Mouse (Mus musculus): Measurements from ENCODE around the gene Flot2.

The Flot2 gene

DNA sequence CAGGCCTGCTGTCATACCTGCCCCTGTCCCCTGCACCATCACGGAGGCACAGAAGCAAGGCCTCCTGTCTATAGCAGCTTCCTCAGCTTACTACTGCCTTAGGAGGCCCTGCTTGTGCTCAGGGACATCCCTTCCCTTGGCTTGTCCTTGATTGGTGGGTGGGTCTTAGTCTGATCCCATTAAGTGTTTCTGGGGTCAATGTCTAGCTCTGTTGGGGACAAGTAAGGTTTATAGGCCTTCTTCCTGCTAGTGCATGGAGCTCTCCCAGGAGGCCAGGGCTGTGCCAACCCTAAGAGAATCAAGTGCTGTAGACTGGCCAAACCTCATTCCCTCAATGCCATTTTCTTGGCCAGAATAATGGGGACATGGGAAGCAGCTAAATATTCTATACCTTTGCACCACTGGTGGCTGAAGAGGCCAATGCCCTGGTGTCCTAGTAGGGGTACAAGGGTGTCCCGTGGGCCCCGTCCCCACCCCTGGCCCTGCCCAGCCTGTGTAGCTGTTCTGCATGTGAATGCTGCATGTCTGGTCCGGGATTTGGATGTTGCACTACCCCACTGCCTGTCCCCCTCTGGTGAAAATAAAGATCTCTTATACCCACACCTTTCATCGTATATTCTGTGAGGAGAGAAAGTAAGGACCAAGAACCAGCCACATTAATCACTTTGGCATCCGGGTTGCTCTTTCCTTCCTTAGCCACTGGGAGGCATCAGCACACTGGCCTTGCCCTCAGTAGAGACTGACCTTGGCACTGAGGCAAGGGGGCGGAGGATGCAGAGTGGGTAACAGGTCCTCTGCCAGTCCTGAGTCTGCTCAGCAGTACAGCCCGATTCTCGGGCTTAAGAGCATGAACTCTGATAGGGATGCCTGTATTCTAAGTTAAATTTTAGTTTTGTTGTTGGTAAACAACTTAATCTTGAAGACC lies 22.4 kb downstream of the Flot2 start:
- DNase-seq (ENCODE audit: low read depth, low spot score): peak; percentile 43

DNA sequence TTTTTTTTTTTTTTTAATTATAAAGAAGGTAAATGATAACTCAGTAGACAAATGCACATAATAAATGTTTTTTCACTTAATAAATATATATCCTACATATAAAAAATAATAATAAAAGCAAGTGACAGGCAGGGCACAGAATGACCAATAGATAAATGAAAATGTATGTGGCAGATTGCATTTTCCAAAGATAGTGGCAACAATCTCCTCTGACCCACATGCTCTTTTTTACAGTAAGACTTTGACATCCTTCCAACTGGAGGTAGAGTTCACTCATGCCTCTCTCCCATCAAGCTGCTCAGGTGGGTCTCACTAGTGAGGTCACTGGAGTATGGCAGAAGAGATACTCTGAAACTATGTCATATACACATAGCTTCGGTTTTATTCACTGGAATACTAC lies 24.8 kb downstream of the Flot2 start:
- DNase-seq (ENCODE audit: low read depth, low spot score): no peak

- no peak for DNase-seq (ENCODE audit: low read depth, low spot score)
Measured at GRCm38 (mm10) chr11:78065906-78066305, 28.2 kb downstream of the Flot2 start.

DNA sequence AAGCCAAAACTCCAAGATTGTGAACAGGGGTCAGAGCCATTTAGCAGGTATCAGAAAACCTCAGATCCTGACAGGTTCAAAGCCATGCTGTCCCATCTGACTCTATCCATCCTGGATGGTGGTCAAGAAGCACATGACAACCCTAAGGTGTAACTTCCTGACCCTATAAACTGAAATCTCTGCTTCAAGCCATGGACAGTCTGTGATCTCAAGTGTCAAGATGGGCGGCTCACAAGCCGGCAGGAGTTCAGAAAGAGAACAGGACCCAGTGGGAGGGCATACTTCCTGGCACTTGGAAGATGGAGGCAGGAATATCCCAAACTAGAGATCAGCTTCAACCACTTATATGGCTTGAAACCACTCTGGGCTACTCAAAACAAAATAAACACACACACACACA lies 28.9 kb downstream of the Flot2 start:
- DNase-seq (ENCODE audit: low read depth, low spot score): no peak

DNA sequence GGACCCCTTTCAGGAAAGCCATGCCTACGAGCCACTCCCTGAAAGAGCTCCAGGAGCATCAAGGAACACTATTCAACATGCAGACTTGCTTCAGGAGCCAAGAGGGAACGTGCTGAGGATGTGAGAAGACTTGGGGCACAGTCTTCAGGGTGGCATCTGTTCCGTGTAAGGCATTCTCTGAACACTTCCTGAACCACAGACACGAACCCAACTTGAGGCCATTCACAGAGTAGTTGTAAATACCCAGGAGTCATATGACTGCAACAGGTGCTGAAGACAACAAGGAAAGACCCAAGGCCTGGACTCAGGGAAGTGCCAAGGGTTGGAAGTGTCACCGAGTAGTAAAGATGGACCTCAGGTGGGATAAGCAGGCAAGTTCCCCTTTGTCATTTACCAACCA lies 29.8 kb downstream of the Flot2 start:
- no peak for DNase-seq (ENCODE audit: low read depth, low spot score)

- no peak for DNase-seq (ENCODE audit: low read depth, low spot score)
Measured at GRCm38 (mm10) chr11:78069130-78069529, 31.4 kb downstream of the Flot2 start.

GRCm38 (mm10) chr11:78069646-78070045 lies 31.9 kb downstream of the Flot2 start:
- DNase-seq (ENCODE audit: low read depth, low spot score): no peak

DNA sequence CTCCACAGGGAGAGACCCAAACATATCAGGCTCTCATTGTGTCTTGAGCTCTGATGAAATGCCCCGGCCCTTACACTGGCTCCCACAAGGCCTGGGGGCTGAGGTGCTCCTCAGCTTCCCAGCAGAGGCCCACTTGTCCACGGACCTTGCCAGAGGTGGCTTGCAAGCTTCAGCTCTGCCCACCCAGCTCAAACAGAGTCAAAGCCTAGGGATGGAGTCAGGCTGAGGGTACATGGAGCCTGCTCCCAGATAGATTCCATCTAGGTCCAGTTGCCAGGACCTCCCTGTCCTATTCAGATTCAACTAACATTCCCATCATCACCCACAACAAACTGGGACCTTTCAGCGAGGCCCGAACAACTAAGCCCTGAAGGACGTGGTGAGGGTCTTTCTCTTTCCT lies 34.2 kb downstream of the Flot2 start:
- no peak for DNase-seq (ENCODE audit: low read depth, low spot score)

DNA sequence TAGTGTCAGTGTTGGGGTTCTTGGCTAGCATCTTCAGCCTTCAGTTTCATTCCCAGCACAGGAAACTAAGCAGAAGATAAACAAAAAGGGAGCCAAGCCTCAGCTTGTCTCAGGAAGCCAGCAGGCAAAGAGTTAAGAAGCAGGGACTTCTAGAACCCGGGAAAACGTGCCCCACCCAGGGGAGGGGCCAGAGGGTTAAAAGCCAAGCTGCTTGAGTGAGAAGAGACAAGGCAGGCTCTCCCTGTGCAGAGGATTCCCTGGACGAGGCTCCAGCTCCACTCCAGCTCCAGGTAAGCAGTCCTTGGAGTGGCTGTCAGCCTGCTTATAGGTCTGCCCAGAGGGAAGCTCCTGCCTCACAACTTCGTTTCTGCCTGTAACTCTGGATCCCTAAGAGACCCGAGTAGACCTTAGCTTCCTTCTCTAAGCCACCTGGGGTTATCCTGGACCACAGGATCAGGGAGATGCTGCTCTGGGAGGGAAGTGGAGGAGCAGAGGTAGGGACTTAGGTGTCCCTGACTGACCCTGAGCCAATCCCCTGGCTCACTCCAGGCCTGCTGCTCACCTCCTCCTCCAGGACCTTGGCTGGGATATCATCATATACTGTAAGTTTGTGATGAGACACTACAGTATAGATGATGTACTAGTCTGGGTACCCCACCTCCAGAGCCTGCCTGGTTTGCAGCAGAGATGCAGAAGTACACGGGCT lies 34.8 kb downstream of the Flot2 start:
- no peak for DNase-seq (ENCODE audit: low read depth, low spot score)

DNA sequence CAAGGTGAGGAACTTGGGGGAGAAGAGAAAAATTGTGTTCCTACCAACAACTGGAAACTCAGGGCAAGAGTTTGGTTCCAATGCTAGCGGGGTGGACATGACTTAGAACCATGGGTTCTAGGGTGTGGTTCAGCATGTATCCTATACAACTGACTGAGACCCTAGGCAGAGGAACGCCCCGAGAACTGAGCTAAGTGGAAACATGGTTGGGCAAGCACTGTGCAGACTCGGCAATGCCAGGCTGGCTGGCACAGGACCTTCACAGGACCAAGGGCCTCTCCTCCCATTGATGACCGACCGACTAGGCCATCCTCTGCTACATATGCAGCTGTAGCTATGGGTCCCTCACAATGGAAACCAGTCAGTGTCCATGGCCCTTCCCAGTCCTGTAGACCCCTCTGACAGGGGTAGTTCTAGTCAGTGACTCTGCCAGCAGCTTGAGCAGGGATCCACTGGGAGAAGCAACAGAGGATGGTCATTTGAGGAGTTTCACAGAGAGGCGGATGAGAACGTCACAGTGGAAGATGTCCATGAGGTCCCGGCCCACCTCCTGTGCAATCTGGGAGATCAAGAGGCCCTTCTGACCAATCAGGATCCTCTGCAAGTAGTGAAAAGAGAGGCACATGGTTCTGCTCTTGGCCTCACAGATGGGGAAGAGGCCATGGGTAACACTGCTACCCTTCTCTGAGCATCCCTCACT lies 36.0 kb downstream of the Flot2 start:
- no peak for DNase-seq (ENCODE audit: low read depth, low spot score)

GRCm38 (mm10) chr11:78074277-78074652 lies 36.5 kb downstream of the Flot2 start:
- no peak for DNase-seq (ENCODE audit: low read depth, low spot score)

- no peak for DNase-seq (ENCODE audit: low read depth, low spot score)
Measured at GRCm38 (mm10) chr11:78074666-78075065, 36.9 kb downstream of the Flot2 start.

- DNase-seq (ENCODE audit: low read depth, low spot score): peak; percentile 86
Measured at GRCm38 (mm10) chr11:78079961-78080921, 42.5 kb downstream of the Flot2 start, which contains the start of gene Eral1. TSS of gene Eral1 (minus strand) at chr11:78080383.

GRCm38 (mm10) chr11:78083595-78083994 lies 45.9 kb downstream of the Flot2 start:
- DNase-seq (ENCODE audit: low read depth, low spot score): no peak

DNA sequence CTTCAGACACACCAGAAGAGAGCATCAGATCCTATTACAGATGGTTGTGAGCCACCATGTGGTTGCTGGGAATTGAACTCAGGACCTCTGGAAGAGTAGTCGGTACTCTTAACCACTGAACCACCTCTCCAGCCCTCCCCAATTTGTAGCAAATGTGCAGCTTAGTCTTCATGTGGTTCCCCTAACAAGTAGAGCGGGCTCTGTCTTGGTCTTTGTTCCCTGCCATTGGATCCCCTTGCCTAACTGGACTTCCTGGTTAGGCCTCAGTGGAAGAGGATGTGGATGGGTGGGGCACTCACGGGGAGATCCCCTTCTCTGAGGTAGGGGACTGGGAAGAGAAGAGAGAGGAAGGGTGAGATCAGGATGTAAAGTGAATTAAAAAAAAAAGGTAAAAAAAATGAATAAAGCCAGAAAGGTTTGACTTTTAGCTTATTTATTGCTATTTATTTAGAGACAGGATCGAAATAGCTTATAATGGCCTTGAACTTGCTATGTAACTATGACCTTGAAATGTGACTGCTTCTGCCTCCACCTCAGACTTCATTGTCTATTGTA lies 49.3 kb downstream of the Flot2 start:
- no peak for DNase-seq (ENCODE audit: low read depth, low spot score)

DNA sequence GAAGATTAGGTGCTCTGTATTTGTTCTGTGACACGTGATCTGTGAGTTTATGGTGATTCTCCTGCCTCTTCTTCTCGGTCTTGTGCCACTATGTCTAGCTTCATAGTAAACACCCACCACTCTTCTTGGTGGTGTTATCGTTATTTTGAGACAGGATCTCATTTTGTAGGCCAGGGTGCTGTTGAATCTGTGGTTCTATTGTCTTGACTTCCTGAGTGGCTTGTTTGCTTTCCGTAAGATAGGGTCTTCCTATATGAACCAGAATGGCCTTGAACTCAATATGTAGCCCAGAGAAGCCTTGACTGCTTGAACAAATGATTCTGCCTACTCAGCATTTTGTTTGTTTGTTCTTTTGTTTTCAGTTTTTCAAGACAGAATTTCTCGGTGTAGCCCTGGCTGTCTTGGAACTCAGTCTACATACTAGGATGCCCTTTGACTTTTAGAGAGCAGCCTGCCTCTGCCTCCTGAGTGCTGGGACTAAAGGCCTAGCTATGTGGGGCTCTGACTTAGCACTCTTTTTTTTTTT lies 50.1 kb downstream of the Flot2 start:
- no peak for DNase-seq (ENCODE audit: low read depth, low spot score)

GRCm38 (mm10) chr11:78094137-78094503 lies 56.4 kb downstream of the Flot2 start:
- no peak for DNase-seq (ENCODE audit: low read depth, low spot score)

- DNase-seq (ENCODE audit: low read depth, low spot score): peak; percentile 94
Measured at GRCm38 (mm10) chr11:78094504-78095143, 56.9 kb downstream of the Flot2 start, which contains the start of gene Fam222b. TSS of gene Fam222b (plus strand) at chr11:78094660.

DNA sequence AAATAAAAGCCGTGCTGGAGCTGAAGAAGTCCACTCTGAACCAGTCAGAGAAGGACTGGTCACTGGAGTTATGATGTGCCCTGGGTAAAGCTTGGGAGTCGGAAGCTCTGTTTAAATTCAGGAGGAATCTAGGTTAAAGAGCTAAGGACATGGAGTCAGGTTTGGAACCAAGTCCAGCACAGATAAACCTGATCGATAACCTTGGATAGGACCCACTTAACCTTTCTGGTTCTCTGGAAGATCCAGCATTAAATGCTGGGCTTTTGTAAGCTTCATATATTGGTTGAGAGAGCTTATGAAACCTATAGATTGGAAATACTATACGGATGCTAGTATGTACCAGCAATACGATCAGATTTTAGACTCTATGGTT lies 57.4 kb downstream of the Flot2 start:
- no peak for DNase-seq (ENCODE audit: low read depth, low spot score)

DNA sequence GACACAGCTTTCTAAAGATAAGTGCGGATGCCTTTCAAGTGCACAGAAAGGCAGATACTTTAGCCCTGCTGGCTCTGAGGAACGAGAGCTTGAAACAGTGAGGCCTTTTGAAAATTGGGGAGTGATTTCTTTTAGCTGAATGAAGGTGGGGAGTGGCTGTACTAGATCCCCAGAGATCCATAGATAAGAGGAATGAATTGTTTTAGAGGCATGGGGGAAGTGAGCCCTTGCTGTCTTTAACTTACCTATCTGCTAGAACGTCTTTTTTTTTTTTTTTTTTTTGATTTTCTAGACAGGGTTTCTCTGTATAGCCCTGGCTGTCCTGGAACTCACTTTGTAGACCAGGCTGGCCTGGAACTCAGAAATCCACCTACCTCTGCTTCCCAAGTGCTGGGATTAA lies 59.3 kb downstream of the Flot2 start:
- no peak for DNase-seq (ENCODE audit: low read depth, low spot score)

Data from mesoderm, embryonic 11.5 days (tissue).